Mouse (Mus musculus) v-Abl transformed pro-B cells (cell line): ENCODE results near the gene Fam71f2.

Experiments used
- in situ Hi-C, 2 experiments: fragments of 400-800 bp; cut with MboI; formaldehyde crosslinking; loops; one replicate each; pipeline ENCODE4 v1.15.1; 2025; ENCODE audit not compliant: unreplicated experiment in 2 of 2

Gene Fam71f2

DNA sequence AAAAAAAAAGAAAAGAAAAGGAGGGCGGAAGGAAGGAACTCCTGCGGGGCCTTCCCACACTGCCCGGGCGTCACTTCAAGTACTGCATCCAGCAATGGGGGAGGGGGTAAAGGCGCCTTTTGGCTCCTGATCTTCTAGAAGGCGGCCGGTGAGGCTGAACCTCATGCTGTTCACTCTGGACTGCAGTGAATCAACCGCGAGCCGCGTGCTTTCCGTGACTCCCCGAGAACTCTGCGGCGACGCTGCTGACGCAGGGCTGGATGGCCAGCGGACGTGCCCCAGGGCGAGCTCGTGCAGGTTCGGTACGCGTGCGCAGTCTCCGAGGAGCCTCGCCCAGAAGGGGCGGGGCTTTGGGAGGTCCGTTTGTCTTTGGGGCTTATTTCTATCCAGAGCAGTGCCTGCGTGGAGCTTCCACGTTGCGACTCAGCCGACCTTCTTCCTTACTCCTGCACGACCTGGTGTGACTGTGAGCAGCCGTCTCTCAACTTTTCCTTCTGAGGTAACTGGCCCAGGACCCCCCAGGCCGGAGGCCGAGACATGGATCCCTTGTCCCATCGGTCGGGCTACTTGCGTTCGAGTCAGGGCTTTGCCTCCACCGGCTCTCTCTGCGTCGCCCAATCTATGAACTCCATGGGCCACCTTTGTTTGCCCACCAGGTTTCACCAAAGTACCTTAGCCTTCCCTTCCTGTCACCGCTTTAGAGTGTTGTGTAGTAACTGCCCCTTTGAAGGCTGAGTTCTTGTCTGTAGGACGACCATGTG, 6.9 kb upstream of the Fam71f2 start, which contains the start of gene Hilpda:
Gene Hilpda, plus strand, starts transcription at position 177 of the 761 bp plus-strand sequence.
- in situ Hi-C loops = no loop called here

DNA sequence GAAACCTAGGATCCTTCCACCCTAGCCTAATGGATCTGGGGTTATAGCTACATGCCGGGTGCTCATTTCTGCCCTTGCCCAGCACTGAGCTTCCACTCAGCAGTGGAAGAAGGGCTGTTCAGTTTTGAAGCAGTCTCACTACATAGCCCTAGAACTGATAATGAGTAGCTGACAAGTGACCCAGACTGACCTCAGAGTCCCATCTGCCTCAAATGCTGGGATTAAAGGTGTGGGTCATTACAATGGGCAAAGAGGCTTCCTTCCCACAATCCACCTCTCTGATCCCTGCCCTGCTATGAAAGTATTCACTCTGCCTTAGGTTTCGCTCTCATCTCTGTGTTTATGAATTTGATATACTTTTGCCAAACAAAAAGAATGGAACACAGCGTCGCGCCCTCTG, 2.6 kb upstream of the Fam71f2 start:
- in situ Hi-C loops = loop anchor here (5.0 to 25.0 kb wide), 4 partner anchors 34 to 339 kb away; partner anchors contain the start of gene Rbm28 (in 2 of the 2)

DNA sequence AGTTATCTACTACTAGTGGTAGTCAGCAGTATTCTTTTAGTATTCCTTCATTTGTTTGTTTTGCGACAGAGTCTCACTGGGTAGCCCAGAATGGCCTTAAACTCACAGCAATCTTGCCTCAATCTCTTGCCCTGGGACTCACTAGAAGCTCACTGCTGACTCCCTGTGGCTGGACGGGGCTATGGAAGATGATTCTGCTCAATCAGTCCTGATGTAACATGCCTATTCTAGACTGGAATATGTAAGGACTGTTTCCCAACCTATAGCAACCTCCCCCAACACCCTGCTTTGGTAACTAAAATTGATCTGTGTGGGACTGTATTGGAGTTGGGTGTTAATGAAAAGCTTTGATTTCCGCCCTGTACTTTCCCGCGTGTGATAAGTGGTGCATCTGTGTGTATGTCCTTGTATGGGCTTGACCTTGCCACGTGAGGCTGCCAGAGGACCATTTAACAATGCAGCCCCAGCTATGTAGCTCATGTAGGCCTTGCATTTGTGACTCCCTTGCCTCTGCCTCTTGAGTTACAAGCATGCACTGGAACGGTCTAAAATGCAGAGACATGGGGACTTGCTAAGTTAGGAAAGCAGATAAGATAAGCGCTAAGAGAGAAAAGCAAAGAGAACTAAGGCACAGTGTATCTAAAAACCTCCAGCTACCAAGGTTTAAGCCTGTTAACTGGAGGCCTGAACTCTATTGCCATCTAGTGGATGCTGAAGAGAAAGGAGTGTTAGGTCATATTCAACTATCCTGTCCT, 703 bp upstream of the Fam71f2 start:
- in situ Hi-C loops = loop anchor here (5.0 to 25.0 kb wide), 4 partner anchors 36 to 341 kb away; partner anchors contain the start of gene Rbm28 (in 2 of the 2)

DNA sequence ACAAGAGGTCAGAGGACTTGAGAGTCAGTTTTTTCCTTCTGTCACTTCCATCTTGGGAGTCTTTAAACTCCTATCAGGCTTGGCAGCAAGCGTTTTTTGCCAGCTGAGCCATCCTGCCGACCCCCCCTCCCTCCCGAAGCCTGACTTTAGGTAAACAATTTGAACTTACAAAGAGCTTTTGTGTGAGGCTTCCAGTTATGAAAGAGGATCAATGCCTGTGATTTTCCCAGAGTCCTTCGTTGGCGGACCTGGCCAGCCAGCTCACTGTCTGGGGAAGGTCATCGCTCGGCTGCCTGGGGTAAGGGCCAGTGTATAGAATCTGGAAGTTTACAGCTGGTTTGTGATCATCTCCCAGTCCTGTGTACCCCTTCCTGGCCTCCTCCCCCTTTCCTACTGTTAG, 1.3 kb downstream of the Fam71f2 start:
- in situ Hi-C loops = loop anchor here in 1 of 2 experiments (25.0 kb wide), 1 partner anchor 343 kb away; no protein-coding TSS in a partner anchor

DNA sequence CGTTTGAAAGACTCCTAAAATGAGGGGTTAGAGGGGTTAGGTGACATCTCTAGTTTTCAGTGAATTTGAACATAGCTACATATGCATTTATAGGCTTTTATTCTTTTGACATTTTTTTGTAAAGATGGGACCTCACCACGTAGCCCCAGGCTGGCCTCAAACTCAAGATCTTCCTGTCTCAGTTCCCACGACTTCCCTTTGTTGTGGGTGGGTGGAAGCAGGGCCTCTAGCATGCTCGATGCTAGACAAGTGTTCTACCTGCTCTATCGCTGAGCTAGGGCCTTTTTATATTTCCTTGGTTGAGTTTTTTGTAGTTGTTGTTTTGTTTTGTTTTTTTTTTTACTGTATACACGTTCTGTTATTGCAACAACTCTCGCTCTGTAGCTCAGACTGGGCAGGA, 7.5 kb downstream of the Fam71f2 start:
- in situ Hi-C loops = loop anchor here in 1 of 2 experiments (25.0 kb wide), 1 partner anchor 350 kb away; no protein-coding TSS in a partner anchor

DNA sequence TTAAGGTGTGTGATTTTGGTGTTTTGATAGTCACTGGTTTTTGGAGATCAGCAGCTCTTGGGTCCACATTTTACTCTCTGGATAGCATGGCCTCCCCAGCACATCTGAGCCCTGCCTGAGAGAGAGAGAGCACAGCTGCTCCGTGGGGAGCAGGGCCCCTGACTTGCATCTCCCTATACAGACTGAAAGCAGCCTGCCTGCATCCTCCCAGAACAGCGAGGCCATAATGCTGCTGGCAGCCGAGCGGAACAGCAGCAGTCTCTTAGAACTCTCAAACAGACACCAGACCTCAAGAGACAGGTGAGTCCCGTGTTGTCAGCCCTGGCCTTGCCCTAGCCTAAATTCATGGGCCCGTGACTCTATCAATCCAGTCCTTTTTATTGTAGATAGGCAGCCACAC, 8.1 kb downstream of the Fam71f2 start:
- in situ Hi-C loops = loop anchor here in 1 of 2 experiments (25.0 kb wide), 1 partner anchor 350 kb away; no protein-coding TSS in a partner anchor

DNA sequence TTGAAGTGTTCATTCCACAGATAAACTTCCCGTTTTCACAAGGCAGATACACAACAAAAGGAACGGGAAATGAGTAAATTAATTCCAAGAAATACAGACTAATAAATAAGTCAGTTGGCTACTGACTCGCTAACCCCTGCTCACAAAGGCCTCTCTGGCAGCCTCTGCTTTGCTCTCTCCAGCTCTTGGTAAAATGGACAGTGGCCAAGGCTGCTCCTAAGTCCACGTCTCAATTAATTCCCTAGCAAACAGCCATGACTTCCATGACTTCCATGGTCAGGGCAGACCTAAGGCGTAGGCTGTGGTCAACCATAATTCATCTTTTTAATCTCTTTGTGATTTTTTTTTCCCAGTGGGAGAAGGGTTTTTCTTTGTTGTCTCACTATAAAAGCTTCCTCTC, 8.6 kb downstream of the Fam71f2 start:
- in situ Hi-C loops = loop anchor here in 1 of 2 experiments (25.0 kb wide), 1 partner anchor 351 kb away; no protein-coding TSS in a partner anchor

DNA sequence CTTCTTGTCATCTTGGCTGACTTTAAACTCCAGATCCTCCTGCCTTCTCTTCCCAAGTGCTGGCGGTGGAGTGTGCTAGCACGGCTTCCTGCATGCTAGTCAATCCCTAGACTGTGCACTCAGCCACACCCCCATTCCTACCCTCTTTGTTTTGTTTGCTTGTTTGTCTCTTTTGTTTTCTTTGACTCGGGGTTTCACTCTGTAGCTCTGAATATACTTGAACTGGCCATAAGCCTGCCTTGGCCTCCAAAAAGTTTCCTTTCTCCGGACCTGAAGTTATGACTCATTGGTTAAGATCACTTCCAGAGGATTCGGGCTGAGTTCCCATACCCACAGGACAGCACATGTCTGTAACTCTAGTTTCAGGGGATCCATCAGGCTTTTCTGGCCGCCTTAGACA, 9.3 kb downstream of the Fam71f2 start:
- in situ Hi-C loops = loop anchor here in 1 of 2 experiments (25.0 kb wide), 1 partner anchor 351 kb away; no protein-coding TSS in a partner anchor

DNA sequence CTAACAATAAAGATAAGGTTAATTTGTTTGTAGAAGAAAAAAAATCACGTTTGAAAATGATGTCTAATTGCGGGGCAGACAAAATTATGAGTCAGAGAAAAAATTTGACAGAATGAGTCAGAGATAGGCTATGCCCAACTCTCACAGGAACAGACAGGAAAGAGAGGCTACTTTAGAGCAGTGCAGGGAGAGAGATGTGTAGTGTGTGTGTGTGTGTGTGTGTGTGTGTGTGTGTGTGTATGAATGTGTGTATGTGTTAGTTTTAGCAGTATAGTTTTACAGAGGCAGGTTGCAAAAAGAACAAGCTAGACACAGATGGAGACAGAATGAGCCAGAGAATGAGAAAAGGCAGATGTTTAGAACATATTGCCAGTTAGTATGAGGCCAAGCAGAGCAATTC, 19.7 kb downstream of the Fam71f2 start:
- in situ Hi-C loops = loop anchor here in 1 of 2 experiments (25.0 kb wide), 1 partner anchor 362 kb away; no protein-coding TSS in a partner anchor

DNA sequence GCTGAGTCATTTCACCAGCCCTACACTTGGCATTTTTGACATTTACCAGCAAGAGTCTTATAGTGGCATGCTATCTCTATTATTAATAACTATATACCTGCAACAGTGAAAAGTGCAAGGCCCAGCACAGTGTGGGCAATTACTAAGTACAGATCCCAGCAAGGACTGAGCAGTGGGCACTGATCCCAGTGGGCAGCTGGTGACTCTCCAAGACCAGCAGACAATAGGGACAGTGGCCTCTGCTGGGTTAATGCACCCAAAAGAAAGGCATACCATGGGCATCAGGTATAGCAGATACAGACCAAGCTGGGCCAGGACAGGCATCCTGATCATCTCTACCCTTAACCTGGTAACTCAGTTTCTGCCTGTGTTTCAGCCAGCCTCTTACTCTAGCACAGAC, 23.9 kb downstream of the Fam71f2 start:
- in situ Hi-C loops = no loop called here

DNA sequence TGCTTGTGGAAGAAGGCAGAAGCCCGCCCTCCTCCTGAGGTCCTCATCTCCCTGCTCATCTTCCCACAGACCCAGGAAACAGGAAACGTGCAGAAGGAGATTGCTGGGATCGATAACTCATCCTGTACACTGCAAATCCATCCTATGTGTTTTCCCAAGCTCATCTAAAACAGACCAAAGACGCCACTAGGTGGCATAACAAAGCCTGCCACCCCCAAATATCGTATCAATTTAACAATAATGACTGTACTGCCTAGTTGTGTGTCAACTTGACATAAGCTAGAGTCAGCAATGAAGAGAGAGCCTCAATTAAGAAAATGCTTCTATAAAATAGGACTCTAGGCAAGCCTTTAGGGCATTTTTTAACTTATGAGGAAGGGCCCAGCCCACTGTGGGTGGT, 24.3 kb downstream of the Fam71f2 start:
- in situ Hi-C loops = no loop called here

DNA sequence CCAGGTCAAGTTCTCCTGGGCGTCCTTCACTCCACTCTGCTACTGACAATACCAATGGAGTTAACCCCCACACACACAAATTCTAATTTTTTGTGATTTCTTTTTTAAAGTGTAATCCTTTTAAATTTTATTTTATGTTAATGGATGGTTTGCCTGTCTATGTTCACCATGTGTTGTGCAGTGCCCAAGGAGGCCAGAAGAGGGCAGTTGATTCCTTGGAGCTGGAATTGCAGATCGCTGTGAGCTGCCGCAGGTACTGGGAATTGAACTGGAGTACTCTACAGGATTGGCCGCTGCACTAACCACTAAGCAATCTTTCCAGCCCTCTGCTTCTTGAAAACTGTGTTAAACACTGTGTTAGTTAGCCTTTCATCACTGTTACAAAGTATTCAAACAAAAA, 26.1 kb downstream of the Fam71f2 start:
- in situ Hi-C loops = no loop called here

DNA sequence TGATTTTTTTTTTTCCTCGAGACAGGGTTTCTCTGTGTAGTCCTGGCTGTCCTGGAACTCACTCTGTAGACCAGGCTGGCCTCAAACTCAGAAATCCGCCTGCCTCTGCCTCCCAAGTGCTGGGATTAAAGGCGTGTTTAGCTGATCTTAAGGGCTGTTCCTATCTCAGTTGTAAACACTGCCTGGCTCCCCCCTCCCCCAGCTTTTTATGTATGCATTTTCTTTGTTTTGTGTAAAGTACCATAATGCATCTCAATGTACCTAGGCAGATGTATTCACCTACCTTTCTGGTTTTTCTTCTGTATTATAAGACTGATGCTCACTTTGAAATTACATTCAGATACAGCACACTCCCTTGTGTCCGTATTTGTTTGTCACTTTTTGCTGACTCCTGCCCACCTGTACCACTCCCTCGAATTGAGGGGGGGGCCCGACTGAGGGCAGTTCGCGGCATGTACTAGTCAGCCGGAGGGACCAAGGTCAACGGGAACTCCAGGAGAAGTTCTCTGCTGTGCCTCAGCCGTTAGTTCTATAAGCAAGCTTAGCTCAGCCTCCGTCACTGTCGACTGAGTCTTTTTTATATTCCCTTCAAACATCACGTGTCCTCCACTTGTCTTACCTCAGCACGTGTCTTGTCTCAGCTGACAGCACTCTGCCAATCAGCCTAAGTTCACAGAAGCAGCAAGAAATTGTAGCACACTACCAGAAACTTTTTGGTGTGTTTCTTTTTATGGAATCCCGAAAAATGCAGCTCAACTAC, 29.6 kb downstream of the Fam71f2 start:
- in situ Hi-C loops = no loop called here

DNA sequence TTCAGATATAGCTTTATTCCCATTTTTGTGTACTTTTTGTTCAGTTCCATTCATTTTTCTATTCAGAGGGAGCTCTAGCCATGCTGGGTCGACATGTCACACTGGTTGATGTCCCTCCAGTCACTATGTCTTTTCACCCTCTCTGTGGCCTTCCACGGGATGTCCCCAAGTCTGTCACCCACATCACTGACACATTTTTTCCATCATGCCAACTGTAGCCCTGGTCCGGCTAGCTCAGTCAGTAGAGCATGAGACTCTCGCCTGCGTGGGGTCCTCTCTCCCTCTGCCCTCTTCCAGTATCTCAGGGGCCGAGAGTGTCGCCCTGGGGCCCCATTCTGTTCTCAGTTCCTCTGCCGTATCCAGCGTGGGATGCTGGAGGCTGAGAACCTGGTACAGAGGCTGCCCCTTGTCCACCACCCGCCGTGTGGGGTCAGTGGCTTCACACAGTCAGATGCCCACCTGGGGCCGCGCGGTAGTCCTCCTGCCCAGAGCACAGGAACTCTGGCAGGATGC, 34.4 kb downstream of the Fam71f2 start:
- in situ Hi-C loops = no loop called here

DNA sequence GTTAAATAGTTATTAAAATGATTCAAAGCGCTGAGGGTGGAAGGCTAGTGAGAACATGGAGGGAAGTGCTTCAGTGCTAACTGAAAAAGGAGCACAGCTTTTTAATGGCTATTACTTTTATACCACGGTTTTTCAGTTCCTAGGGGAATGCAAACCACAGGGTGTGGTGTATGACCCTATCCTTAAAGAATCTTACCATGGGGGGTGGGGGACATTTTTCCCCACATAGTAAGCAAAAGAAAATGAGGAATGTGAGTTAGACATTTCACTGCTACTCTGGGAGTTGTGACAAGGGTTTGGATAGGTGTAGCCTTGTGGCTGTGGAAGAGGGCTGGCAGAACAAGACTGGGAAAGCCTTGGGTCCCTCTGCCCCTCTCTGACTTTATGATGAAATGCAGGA, 37.9 kb downstream of the Fam71f2 start:
- in situ Hi-C loops = no loop called here

DNA sequence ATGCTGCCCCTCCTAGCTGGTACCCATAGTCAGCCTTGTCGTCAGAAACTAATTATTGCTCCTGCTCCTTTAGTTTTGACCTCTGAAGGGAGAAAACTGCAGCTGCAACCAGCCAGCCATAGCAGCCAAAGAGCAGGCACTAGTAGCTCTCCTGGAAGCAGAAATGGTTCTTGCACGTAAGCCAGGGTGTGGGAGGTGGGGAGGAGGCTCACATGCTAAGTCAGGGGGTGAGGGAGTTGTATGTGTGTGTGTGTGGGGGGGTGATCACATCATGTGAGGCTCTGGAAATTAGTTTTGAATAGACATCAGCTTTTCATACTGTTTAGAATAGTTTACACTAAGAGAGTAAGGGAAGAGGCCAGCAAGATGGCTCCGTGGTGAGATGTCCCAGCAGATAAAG, 38.5 kb downstream of the Fam71f2 start:
- in situ Hi-C loops = no loop called here

DNA sequence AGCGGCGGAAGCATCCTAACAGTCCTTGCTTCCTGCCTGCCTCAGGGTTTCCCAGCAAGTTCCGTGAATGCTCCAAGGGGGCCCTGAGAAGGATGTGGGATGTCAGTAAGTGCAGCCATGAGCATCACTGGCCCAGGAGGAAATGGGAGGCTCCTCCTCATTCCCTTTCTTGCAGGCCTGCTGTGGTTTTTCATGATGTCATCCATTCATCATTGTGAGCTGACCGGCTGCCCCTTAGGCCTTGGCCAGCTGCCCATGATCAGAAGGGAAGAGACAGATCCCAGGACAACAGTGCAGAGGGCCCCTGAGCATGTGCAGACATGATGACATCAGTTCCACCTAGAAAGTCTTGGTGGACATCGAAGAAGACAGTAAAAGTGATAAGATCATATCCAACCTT, 39.5 kb downstream of the Fam71f2 start, which contains the start of gene Fam71f1:
Gene Fam71f1, plus strand, starts transcription at position 262 of the 400 bp plus-strand sequence.
- in situ Hi-C loops = no loop called here

DNA sequence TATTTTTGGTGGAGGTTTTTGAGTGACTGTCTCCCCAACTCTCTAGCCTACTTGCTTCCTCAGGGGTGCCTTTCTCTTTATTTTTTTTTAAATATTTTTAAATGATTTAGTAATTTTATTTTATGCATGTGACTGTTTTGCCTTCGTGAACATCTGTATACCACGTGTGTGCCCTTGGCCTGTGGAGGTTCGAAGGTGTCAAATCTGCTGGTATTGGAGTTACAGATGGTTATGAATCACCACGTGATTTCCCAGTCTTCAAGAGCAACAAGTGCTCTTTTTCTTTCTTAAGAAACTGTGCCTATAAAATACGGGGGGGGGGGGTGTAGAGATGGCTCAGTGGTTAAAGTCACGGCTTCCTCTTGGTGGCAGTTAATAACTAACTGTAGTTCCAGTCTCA, 42.2 kb downstream of the Fam71f2 start:
- in situ Hi-C loops = no loop called here

DNA sequence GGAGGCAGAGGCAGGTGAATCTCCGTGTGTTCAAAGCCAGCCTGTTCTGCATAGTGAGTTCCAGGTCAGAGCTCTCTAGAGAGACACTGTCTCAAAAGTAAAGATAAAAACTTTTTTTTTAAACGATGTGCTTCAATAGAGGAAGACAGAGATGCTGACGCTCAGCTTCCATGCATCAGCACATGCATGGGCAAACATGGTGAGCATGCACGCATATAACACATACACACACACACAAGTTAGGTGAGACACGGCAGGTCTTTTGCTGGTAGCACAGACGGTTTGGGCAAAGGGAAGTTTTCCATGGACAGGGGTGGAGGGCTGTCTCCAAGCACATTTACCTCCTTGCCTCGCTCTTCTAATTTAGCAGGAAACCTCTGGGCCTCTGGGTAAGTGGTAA, 42.8 kb downstream of the Fam71f2 start:
- in situ Hi-C loops = no loop called here

DNA sequence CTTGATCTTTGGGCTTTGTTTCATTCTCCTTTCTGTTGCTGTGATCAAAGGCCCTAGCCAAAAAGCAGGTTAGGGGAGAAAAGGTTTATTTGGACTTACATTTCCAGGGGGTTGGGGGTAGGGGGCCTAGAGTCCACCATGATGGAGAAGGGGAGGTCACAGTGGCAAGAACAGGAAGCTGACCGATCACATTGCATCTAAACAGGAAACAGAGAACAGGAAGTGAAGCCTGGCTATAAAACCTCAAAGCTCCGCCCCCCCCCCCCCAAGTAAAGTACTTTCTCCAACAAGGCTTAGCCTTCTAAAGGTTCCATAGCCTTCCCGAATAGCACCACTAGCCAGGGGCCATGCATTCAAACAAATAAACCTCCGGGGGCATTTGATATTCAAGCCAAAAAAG, 43.3 kb downstream of the Fam71f2 start:
- in situ Hi-C loops = no loop called here
